Comparison of ENCODE assay signal across 11 mouse cellular contexts in genomic region chrX:142236146-142236545, GRCm38 (mm10). TPM values are rescaled to one million over a fixed set of nuclear protein-coding genes. Genes with fewer than 3 reads are reported as not detected.
DNase-seq lines count a peak whose midpoint lies in the region; TF ChIP-seq lines count a peak whose summit lies in the region.
"Not testable (repeated sequence)": the region's sequence is repeated elsewhere in the genome, so short reads cannot be mapped to it uniquely, and the experiment has no call there.
"Had no signal": no experiment of that assay in that cellular context is flagged by ENCODE, and none has a peak within 500 bp of the region (broad histone marks: within the 10 kb centered on the region; RNA-seq: fewer than 3 reads in every experiment).

No protein-coding gene starts in this region.

- TF ChIP-seq CTCF in kidney, adult 2 months (conservative IDR thresholded peaks at IDR 0.05; ENCODE audit: insufficient read depth, insufficient read length, low read depth, low read length) = not testable (repeated sequence)

- 50% methylated on average over 1 of the region's 1 CpGs for WGBS in kidney, adult 2 months

- DNase-seq in kidney, adult 11 months = peak; percentile 71
- DNase-seq in kidney, adult 2 months = peak; percentile 78
- peak; percentile 82 for DNase-seq in kidney, adult 9 months
- DNase-seq in kidney, postnatal 14 days = peak; percentile 37
- peak; percentile 57 to 60 for DNase-seq in kidney, postnatal 36 days

- H3K27ac ChIP-seq in kidney, adult 2 months (ENCODE audit: insufficient read depth, low read depth, low read length) = not testable (repeated sequence)

- not testable (repeated sequence) for TF ChIP-seq POLR2A in kidney, adult 2 months (IDR thresholded peaks at IDR 0.05; ENCODE audit: low read depth, low read length)

- H3K27me3 ChIP-seq in kidney, adult 2 months (replicated peaks; ENCODE audit: control insufficient read depth, insufficient read depth, low read length) = not testable (repeated sequence)

- not testable (repeated sequence) for H3K4me1 ChIP-seq in kidney, adult 2 months (ENCODE audit: control insufficient read depth, insufficient read depth, low read length)

- H3K36me3 ChIP-seq in kidney, adult 2 months (ENCODE audit: control insufficient read depth, insufficient read depth, low read length) = not testable (repeated sequence)

- H3K4me3 ChIP-seq in kidney, adult 2 months (ENCODE audit: insufficient read depth, low read depth, low read length) = not testable (repeated sequence)

RNA-seq across cellular contexts. Expression of gene Nxt2, which starts 9.6 kb away (rescaled TPM):
- 11.0 and 15.5 TPM in 2 replicates for polyA plus RNA-seq in kidney, adult 2 months (2012; rRNA removed)

RNA-seq across cellular contexts. Expression of gene Gucy2f, which starts 39.4 kb away (rescaled TPM):
- 0.09 and 0.11 TPM in 2 replicates for polyA plus RNA-seq in kidney, adult 2 months (2012; rRNA removed)
- polyA plus RNA-seq: adrenal gland, adult 2 months; C2C12; embryonic facial prominence, embryonic 13.5 days; embryonic facial prominence, embryonic 15.5 days; erythroblast, embryonic 14.5 days; forebrain, embryonic 10.5 days had no signal
